Mouse (Mus musculus) kidney, postnatal 4 days (tissue): ENCODE measurements at regions not wholly inside any gene's neighbourhood (a gene's known extent, or its start where the extent isn't known, plus 50 kb on each side); places are given as distances from the start of the nearest gene placed in this dataset.

ENCODE experiments used
- DNase-seq, 2 experiments: peaks; one replicate each; pipeline ENCODE4 v3.0.0; 2021; ENCODE audit warnings: mixed read lengths in 2 of 2

- DNase-seq = peak in 1 of 2 experiments; percentile 17
Measured at GRCm38 (mm10) chr3:101162536-101163159, 52.6 kb upstream of the Ptgfrn start.

- DNase-seq = peak; percentile 28 to 42
Measured at GRCm38 (mm10) chr3:101161941-101162531, 52.0 kb upstream of the Ptgfrn start.

GRCm38 (mm10) chr3:101161421-101161940 lies 51.4 kb upstream of the Ptgfrn start:
- peak in 1 of 2 experiments; percentile 37 for DNase-seq
